ENCODE assay signal across 10 mouse cellular contexts in genomic region chr19:4999445-5000140, GRCm38 (mm10). TPM values are rescaled to one million over a fixed set of nuclear protein-coding genes. Genes with fewer than 3 reads are reported as not detected.
DNase-seq lines count a peak whose midpoint lies in the region; ATAC-seq and TF ChIP-seq lines count a peak whose summit lies in the region.
"Had no signal": no experiment of that assay in that cellular context is flagged by ENCODE, and none has a peak within 500 bp of the region (broad histone marks: within the 10 kb centered on the region; RNA-seq: fewer than 3 reads in every experiment).

No protein-coding gene starts in this region.

- H3K4me3 ChIP-seq in heart, embryonic 14.5 days (ENCODE audit: control insufficient read depth in 1 of 2, insufficient read depth in 1 of 2, low read depth in 1 of 2, low read length in 2 of 2), result no peak overlapping the region
- no peak overlapping the region for H3K4me3 ChIP-seq in intestine, postnatal 0 days (ENCODE audit: low read depth, low read length)
- no peak overlapping the region for H3K4me3 ChIP-seq in forebrain, embryonic 13.5 days
- H3K4me3 ChIP-seq: liver, embryonic 15.5 days had no signal

- no peak for TF ChIP-seq CTCF in intestine, postnatal 0 days (IDR thresholded peaks at IDR 0.05; ENCODE audit: low read depth)

- no peaks in the 10 kb centered on the region for H3K9me3 ChIP-seq in heart, embryonic 14.5 days (ENCODE audit: control insufficient read depth, low read length)
- H3K9me3 ChIP-seq in intestine, postnatal 0 days (ENCODE audit: control insufficient read depth), result no peaks in the 10 kb centered on the region
- no peaks in the 10 kb centered on the region for H3K9me3 ChIP-seq in forebrain, embryonic 13.5 days (replicated peaks)
- H3K9me3 ChIP-seq: liver, embryonic 15.5 days had no signal

- H3K27me3 ChIP-seq in heart, embryonic 14.5 days (ENCODE audit: control insufficient read depth, insufficient read depth, low read length), result no peaks in the 10 kb centered on the region
- H3K27me3 ChIP-seq in intestine, postnatal 0 days (replicated peaks; ENCODE audit: control insufficient read depth, insufficient read depth, low read length), result 0 out of 2 replicates have a peak, but pooled peaks cover 8% of the 10 kb centered on the region
- H3K27me3 ChIP-seq in forebrain, embryonic 13.5 days, result peaks cover 27% of the 10 kb centered on the region

- no peaks in the 10 kb centered on the region for H3K36me3 ChIP-seq in heart, embryonic 14.5 days (ENCODE audit: control insufficient read depth, insufficient read depth, low read length)
- no peaks in the 10 kb centered on the region for H3K36me3 ChIP-seq in intestine, postnatal 0 days (ENCODE audit: control insufficient read depth, insufficient read depth)
- H3K36me3 ChIP-seq in forebrain, embryonic 13.5 days (ENCODE audit: poor library complexity, severe bottlenecking), result no peaks in the 10 kb centered on the region
- H3K36me3 ChIP-seq: liver, embryonic 15.5 days had no signal

- no peak for ATAC-seq in heart, embryonic 14.5 days (ENCODE audit: insufficient number of reproducible peaks, insufficient read depth, low FRiP score, low read depth)
- no peak for ATAC-seq in intestine, postnatal 0 days
- ATAC-seq in forebrain, embryonic 13.5 days, result no peak

- H3K27ac ChIP-seq in heart, embryonic 14.5 days (replicated peaks in 1 of 2; ENCODE audit: control insufficient read depth in 1 of 2, insufficient read depth in 1 of 2, low read depth in 2 of 2, low read length in 2 of 2), result no peak overlapping the region
- no peak overlapping the region for H3K27ac ChIP-seq in intestine, postnatal 0 days (ENCODE audit: low read depth, low read length)
- no peak overlapping the region for H3K27ac ChIP-seq in forebrain, embryonic 13.5 days
- H3K27ac ChIP-seq: liver, embryonic 15.5 days had no signal

- peak overlapping the region; percentile 21; the same call in 1 of the 2 replicates for H3K4me2 ChIP-seq in heart, embryonic 14.5 days (ENCODE audit: low read length)
- H3K4me2 ChIP-seq in intestine, postnatal 0 days (replicated peaks; ENCODE audit: low read depth), result peak overlapping the region; percentile 32; the same call in 1 of the 2 replicates
- no peak overlapping the region for H3K4me2 ChIP-seq in forebrain, embryonic 13.5 days
- H3K4me2 ChIP-seq: liver, embryonic 15.5 days had no signal

- no peak overlapping the region for H3K9ac ChIP-seq in heart, embryonic 14.5 days (ENCODE audit: low read length)
- H3K9ac ChIP-seq in intestine, postnatal 0 days (ENCODE audit: low read depth, low read length), result no peak overlapping the region
- no peak overlapping the region for H3K9ac ChIP-seq in forebrain, embryonic 13.5 days
- H3K9ac ChIP-seq: liver, embryonic 15.5 days had no signal

- no peak for DNase-seq in heart, adult 8-10 months (ENCODE audit: low spot score)
- peak; percentile 87 for DNase-seq in right cerebral cortex, adult 18-20 months
- no peak for DNase-seq in right cerebral cortex, postnatal 14 days
- no peak for DNase-seq in adrenal gland, postnatal 14 days
- DNase-seq: thymus, postnatal 4 days had no signal

- H3K4me1 ChIP-seq in heart, embryonic 14.5 days (ENCODE audit: control insufficient read depth in 2 of 2, insufficient read depth in 2 of 2, low read length in 2 of 2), result peaks cover 15 to 17% of the 10 kb centered on the region in 2 experiments
- H3K4me1 ChIP-seq in intestine, postnatal 0 days (replicated peaks; ENCODE audit: control insufficient read depth, insufficient read depth, low read length), result no peaks in the 10 kb centered on the region
- H3K4me1 ChIP-seq in forebrain, embryonic 13.5 days, result peaks cover 12% of the 10 kb centered on the region

- 50% methylated on average over 6 of the region's 6 CpGs for WGBS in heart, embryonic 14.5 days
- WGBS in intestine, postnatal 0 days, result 60% methylated on average over 6 of the region's 6 CpGs
- WGBS in forebrain, embryonic 13.5 days, result 81% methylated on average over 6 of the region's 6 CpGs

RNA-seq across cellular contexts. Expression of gene Npas4, which starts 9.5 kb away (rescaled TPM):
- 0.18 TPM in 1 of 2 replicates, not detected in the other for polyA plus RNA-seq in heart, embryonic 14.5 days (2014; fragmentation: Nextera tagmentation; extraction: Ambion mirVana)
- under 1 TPM in 1 of 4 experiments, not detected in 3; 0.08 TPM for total RNA-seq in heart, adult 8-10 months (2022)
- polyA plus RNA-seq in intestine, postnatal 0 days (2015; fragmentation: Nextera tagmentation; extraction: Ambion mirVana), result 0.09 and 0.12 TPM in 2 replicates
- 0.26 TPM in 2 replicates for total RNA-seq in adrenal gland, postnatal 14 days (2021)
- 0.10 and 0.18 TPM in 2 replicates for polyA plus RNA-seq in forebrain, embryonic 13.5 days (2015; fragmentation: Nextera tagmentation; extraction: Ambion mirVana)
- total RNA-seq: hematopoietic stem cell, adult 5-6 weeks had no signal
- polyA plus RNA-seq: liver, embryonic 15.5 days had no signal

RNA-seq across cellular contexts. Expression of gene Slc29a2, which starts 24.1 kb away (rescaled TPM):
- polyA plus RNA-seq in heart, embryonic 14.5 days (2014; fragmentation: Nextera tagmentation; extraction: Ambion mirVana), result 10.2 and 10.9 TPM in 2 replicates
- total RNA-seq in heart, adult 8-10 months (2022), result 10 to 100 TPM in 2 of 4 experiments, 1 to 10 TPM in 2; 8.8 to 11.9 (median 10.6) TPM
- polyA plus RNA-seq in intestine, postnatal 0 days (2015; fragmentation: Nextera tagmentation; extraction: Ambion mirVana), result 1.3 and 1.8 TPM in 2 replicates
- 2.3 and 4.4 TPM in 2 replicates for total RNA-seq in adrenal gland, postnatal 14 days (2021)
- 6.9 and 8.3 TPM in 2 replicates for polyA plus RNA-seq in forebrain, embryonic 13.5 days (2015; fragmentation: Nextera tagmentation; extraction: Ambion mirVana)

RNA-seq across cellular contexts. Expression of gene Mrpl11, which starts 37.6 kb away (rescaled TPM):
- polyA plus RNA-seq in heart, embryonic 14.5 days (2014; fragmentation: Nextera tagmentation; extraction: Ambion mirVana), result 110 and 111 TPM in 2 replicates
- 10 to 100 TPM; 62.8 to 74.0 (median 69.9) TPM for total RNA-seq in heart, adult 8-10 months (2022)
- 73.7 and 78.1 TPM in 2 replicates for polyA plus RNA-seq in intestine, postnatal 0 days (2015; fragmentation: Nextera tagmentation; extraction: Ambion mirVana)
- 68.2 and 70.3 TPM in 2 replicates for total RNA-seq in adrenal gland, postnatal 14 days (2021)
- 128 and 135 TPM in 2 replicates for polyA plus RNA-seq in forebrain, embryonic 13.5 days (2015; fragmentation: Nextera tagmentation; extraction: Ambion mirVana)

RNA-seq across cellular contexts. Expression of gene B4gat1, which starts 39.0 kb away (rescaled TPM):
- 49.9 and 53.1 TPM in 2 replicates for polyA plus RNA-seq in heart, embryonic 14.5 days (2014; fragmentation: Nextera tagmentation; extraction: Ambion mirVana)
- total RNA-seq in heart, adult 8-10 months (2022), result 10 to 100 TPM; 45.0 to 47.2 (median 45.6) TPM
- 16.2 and 17.9 TPM in 2 replicates for polyA plus RNA-seq in intestine, postnatal 0 days (2015; fragmentation: Nextera tagmentation; extraction: Ambion mirVana)
- total RNA-seq in adrenal gland, postnatal 14 days (2021), result 28.2 and 29.4 TPM in 2 replicates
- 39.4 and 40.3 TPM in 2 replicates for polyA plus RNA-seq in forebrain, embryonic 13.5 days (2015; fragmentation: Nextera tagmentation; extraction: Ambion mirVana)
- total RNA-seq: hematopoietic stem cell, adult 5-6 weeks had no signal

RNA-seq across cellular contexts. Expression of gene AC124502.3, which starts 39.1 kb away (rescaled TPM):
- 1.3 and 1.4 TPM in 2 replicates for polyA plus RNA-seq in heart, embryonic 14.5 days (2014; fragmentation: Nextera tagmentation; extraction: Ambion mirVana)
- 1 to 10 TPM; 2.4 to 3.4 (median 2.6) TPM for total RNA-seq in heart, adult 8-10 months (2022)
- polyA plus RNA-seq in intestine, postnatal 0 days (2015; fragmentation: Nextera tagmentation; extraction: Ambion mirVana), result 0.56 TPM in 1 of 2 replicates, not detected in the other
- total RNA-seq in adrenal gland, postnatal 14 days (2021), result 0.56 and 1.5 TPM in 2 replicates
- polyA plus RNA-seq in forebrain, embryonic 13.5 days (2015; fragmentation: Nextera tagmentation; extraction: Ambion mirVana), result 3.2 and 3.4 TPM in 2 replicates
